Mouse (Mus musculus) CH12.LX (cell line): ENCODE measurements around the gene Zfp609. TPM values are rescaled to one million over a fixed set of nuclear protein-coding genes. Genes with fewer than 3 reads are reported as not detected.

Experiments used
- DNase-seq: peaks from one replicate; pipeline ENCODE4 v3.0.0-alpha.2; 2013; ENCODE audit errors: extremely low read depth
- H3K27ac ChIP-seq: 2 replicates; pipeline ENCODE4 v1.5.1; 2012; ENCODE audit warnings: low read depth, mild to moderate bottlenecking, control low read depth, moderate library complexity; ENCODE audit not compliant: insufficient read depth
- H3K27me3 ChIP-seq: replicated peaks from 2 replicates; pipeline ENCODE3; 2012; ENCODE audit warnings: inconsistent platforms
- H3K36me3 ChIP-seq, 2 experiments: replicated peaks in 1 of 2; 2 replicates each; pipeline versions ENCODE3 to v1.6.1; 2012; ENCODE audit warnings: inconsistent platforms in 1 of 2, low read length in 1 of 2, mild to moderate bottlenecking in 1 of 2, mixed read lengths in 1 of 2, moderate library complexity in 1 of 2; ENCODE audit not compliant: control insufficient read depth in 1 of 2, insufficient read depth in 1 of 2
- H3K4me1 ChIP-seq, 2 experiments: 2 replicates each; pipeline ENCODE4 v1.6.1; 2012; ENCODE audit warnings: inconsistent platforms in 1 of 2, moderate library complexity in 1 of 2; ENCODE audit not compliant: insufficient read depth in 2 of 2, control insufficient read depth in 1 of 2
- H3K4me2 ChIP-seq: 2 replicates; pipeline ENCODE4 v1.6.1; 2012; ENCODE audit warnings: low read depth, mild to moderate bottlenecking, control low read depth; ENCODE audit not compliant: poor library complexity, insufficient read depth, severe bottlenecking
- H3K4me3 ChIP-seq, 3 experiments: fragments of 150-350 bp in 1 of 3; sonication (generic) in 1 of 3; replicated peaks in 1 of 3; 2 replicates each; pipeline versions ENCODE3 to v1.5.1; 2011 to 2012; ENCODE audit warnings: low read depth in 2 of 3, low read length in 2 of 3, mild to moderate bottlenecking in 2 of 3, moderate library complexity in 2 of 3, control low read depth in 1 of 3, improper control_type of control experiment in 1 of 3, inconsistent platforms in 1 of 3, mixed read lengths in 1 of 3; ENCODE audit not compliant: poor library complexity in 1 of 3
- H3K79me2 ChIP-seq: replicated peaks from 2 replicates; pipeline ENCODE4 v1.6.1; 2012; ENCODE audit warnings: mild to moderate bottlenecking, moderate library complexity; ENCODE audit not compliant: control insufficient read depth, poor library complexity, insufficient read depth, severe bottlenecking; ENCODE audit errors: extremely low read depth
- H3K9ac ChIP-seq: 2 replicates; pipeline ENCODE4 v1.6.1; 2012; ENCODE audit warnings: low read depth, mild to moderate bottlenecking, control low read depth, moderate library complexity; ENCODE audit not compliant: insufficient read depth
- H3K9me3 ChIP-seq: replicated peaks from 2 replicates; pipeline ENCODE3; 2012; ENCODE audit warnings: low read length, inconsistent platforms, mixed read lengths
- BHLHE40 ChIP-seq: IDR thresholded peaks from 2 replicates; pipeline ENCODE4 v1.6.1; 2011; ENCODE audit warnings: mild to moderate bottlenecking, low read depth, low read length, improper control_type of control experiment
- CHD2 ChIP-seq: IDR thresholded peaks from 2 replicates; pipeline ENCODE4 v1.6.1; 2011; ENCODE audit warnings: low read length, improper control_type of control experiment
- CTCF ChIP-seq, 2 experiments: IDR thresholded peaks in 1 of 2; conservative IDR thresholded peaks in 1 of 2; 2 replicates each; pipeline ENCODE4 v1.5.1; 2011 to 2012; ENCODE audit warnings: low read depth in 2 of 2, low read length in 2 of 2, improper control_type of control experiment in 1 of 2, inconsistent platforms in 1 of 2, mild to moderate bottlenecking in 1 of 2, moderate library complexity in 1 of 2
- E2F4 ChIP-seq: IDR thresholded peaks from 2 replicates; pipeline ENCODE4 v1.6.1; 2011; ENCODE audit warnings: low read depth, low read length, improper control_type of control experiment; ENCODE audit not compliant: insufficient replicate concordance
- ELF1 ChIP-seq: IDR thresholded peaks from 2 replicates; pipeline ENCODE4 v1.6.1; 2014; ENCODE audit warnings: low read depth, mild to moderate bottlenecking, inconsistent platforms, low read length, improper control_type of control experiment
- EP300 ChIP-seq: IDR thresholded peaks from 2 replicates; pipeline ENCODE4 v1.6.1; 2011; ENCODE audit warnings: low read length, improper control_type of control experiment
- ETS1 ChIP-seq: conservative IDR thresholded peaks from 2 replicates; pipeline ENCODE4 v1.6.1; 2012; ENCODE audit warnings: low read depth, mild to moderate bottlenecking, inconsistent platforms, low read length, improper control_type of control experiment, moderate library complexity
- GABPA ChIP-seq: IDR thresholded peaks from 2 replicates; pipeline ENCODE4 v1.6.1; 2012; ENCODE audit warnings: low read depth, low read length, improper control_type of control experiment, inconsistent platforms; ENCODE audit not compliant: insufficient replicate concordance
- HCFC1 ChIP-seq: IDR thresholded peaks from 2 replicates; pipeline ENCODE4 v1.6.1; 2012; ENCODE audit warnings: low read depth, mild to moderate bottlenecking, inconsistent platforms, low read length, improper control_type of control experiment
- IRF4 ChIP-seq: IDR thresholded peaks from 2 replicates; pipeline ENCODE4 v1.6.1; 2014; ENCODE audit warnings: low read depth, mild to moderate bottlenecking, inconsistent platforms, low read length, improper control_type of control experiment
- JUND ChIP-seq: conservative IDR thresholded peaks from 2 replicates; pipeline ENCODE4 v1.6.1; 2011; ENCODE audit warnings: low read depth, low read length, improper control_type of control experiment
- MAFK ChIP-seq: IDR thresholded peaks from 2 replicates; pipeline ENCODE4 v1.6.1; 2011; ENCODE audit warnings: low read length, improper control_type of control experiment; ENCODE audit not compliant: insufficient replicate concordance
- MAX ChIP-seq: IDR thresholded peaks from 2 replicates; pipeline ENCODE4 v1.6.1; 2011; ENCODE audit warnings: low read length, improper control_type of control experiment
- MAZ ChIP-seq: IDR thresholded peaks from 2 replicates; pipeline ENCODE4 v1.6.1; 2012; ENCODE audit warnings: low read depth, mild to moderate bottlenecking, inconsistent platforms, low read length, improper control_type of control experiment, moderate library complexity
- MXI1 ChIP-seq: IDR thresholded peaks from 2 replicates; pipeline ENCODE4 v1.6.1; 2011; ENCODE audit warnings: mild to moderate bottlenecking, low read depth, low read length, improper control_type of control experiment
- NELFE ChIP-seq: IDR thresholded peaks from 2 replicates; pipeline ENCODE4 v1.6.1; 2011; ENCODE audit warnings: low read depth, low read length, improper control_type of control experiment
- PAX5 ChIP-seq: IDR thresholded peaks from 2 replicates; pipeline ENCODE4 v1.6.1; 2012; ENCODE audit warnings: low read length, inconsistent platforms, mixed read lengths
- POLR2A ChIP-seq: IDR thresholded peaks from 2 replicates; pipeline ENCODE4 v1.6.1; 2011; ENCODE audit warnings: low read depth, mild to moderate bottlenecking, improper control_type of control experiment, low read length
- RAD21 ChIP-seq: IDR thresholded peaks from 2 replicates; pipeline ENCODE4 v1.6.1; 2011; ENCODE audit warnings: low read depth, mild to moderate bottlenecking, low read length, improper control_type of control experiment, moderate library complexity
- RCOR1 ChIP-seq: conservative IDR thresholded peaks from 2 replicates; pipeline ENCODE4 v1.6.1; 2012; ENCODE audit warnings: low read depth, mild to moderate bottlenecking, inconsistent platforms, low read length, improper control_type of control experiment
- SIN3A ChIP-seq: IDR thresholded peaks from 2 replicates; pipeline ENCODE4 v1.6.1; 2012; ENCODE audit warnings: low read length, improper control_type of control experiment, inconsistent platforms
- TCF12 ChIP-seq: IDR thresholded peaks from 2 replicates; pipeline ENCODE4 v1.6.1; 2014; ENCODE audit warnings: low read depth, mild to moderate bottlenecking, inconsistent platforms, low read length, improper control_type of control experiment
- UBTF ChIP-seq: IDR thresholded peaks from 2 replicates; pipeline ENCODE4 v1.6.1; 2012; ENCODE audit warnings: low read depth, mild to moderate bottlenecking, inconsistent platforms, low read length, improper control_type of control experiment, moderate library complexity
- USF1 ChIP-seq: IDR thresholded peaks from 2 replicates; pipeline ENCODE4 v1.6.1; 2014; ENCODE audit warnings: low read depth, mild to moderate bottlenecking, inconsistent platforms, low read length, improper control_type of control experiment
- ZC3H11A ChIP-seq: IDR thresholded peaks from 2 replicates; pipeline ENCODE4 v1.6.1; 2012; ENCODE audit warnings: low read depth, mild to moderate bottlenecking, inconsistent platforms, low read length, improper control_type of control experiment
- ZMIZ1 ChIP-seq: IDR thresholded peaks from 2 replicates; pipeline ENCODE4 v1.6.1; 2012; ENCODE audit warnings: low read depth, mild to moderate bottlenecking, inconsistent platforms, low read length, improper control_type of control experiment
- dilution Hi-C: fragments of 300-500 bp; cut with MboI; formaldehyde crosslinking; loops from 2 replicates; pipeline ENCODE4 v1.14.3; 2020; ENCODE audit warnings: low sequenced_read_pairs; ENCODE audit not compliant: extremely low pct_unique_long_range_greater_than_20kb, extremely low pct_ligation_motif_present
- in situ Hi-C: fragments of 300-500 bp; cut with MboI; formaldehyde crosslinking; loops from 3 replicates; pipeline ENCODE4 v1.14.3; 2019; ENCODE audit warnings: low sequenced_read_pairs, low pct_ligation_motif_present, low pct_unique_long_range_greater_than_20kb, mixed read lengths
- polyA plus RNA-seq: library from polyadenylated mRNA; unstranded; fragments of >175 nt; gene quantifications from 2 replicates; pipeline ENCODE4 v1.2.1, GENCODE M21; 2012; ENCODE audit warnings: low read depth; ENCODE audit not compliant: insufficient read length
- total RNA-seq, 2 experiments: library from RNA; depleted of rRNA; stranded (reverse); fragments of 300-350 nt in 1 of 2; fragments of >200 nt in 1 of 2; gene quantifications; 2 replicates each; pipeline ENCODE4 v1.2.3; 2012 to 2014

Gene Zfp609
- total and polyA plus RNA-seq, 3 experiments = 1.2 to 15.4 (median 3.2) TPM

GRCm38 (mm10) chr9:65793086-65793485, 34.3 kb downstream of the Zfp609 start:
- Histone ChIP-seq H3K27me3 (no peaks in the 10 kb centered on the region), H3K79me2 (peaks cover 6% of the 10 kb centered on the region), H3K4me1 (peaks cover 0 to 19% of the 10 kb centered on the region in 2 experiments; a peak in 2 of 4 replicates), H3K4me2 (no peak overlapping the region), H3K36me3 (peaks cover 14 to 49% of the 10 kb centered on the region in 2 experiments), H3K9ac (no peak overlapping the region), H3K9me3 (no peaks in the 10 kb centered on the region), H3K27ac (no peak overlapping the region), H3K4me3 (no peak overlapping the region)
- TF ChIP-seq E2F4 (no peak), JUND (no peak), PAX5 (no peak), POLR2A (no peak), MAFK (no peak), EP300 (no peak), CHD2 (no peak), MAX (no peak), ELF1 (no peak), ETS1 (no peak), UBTF (no peak), TCF12 (no peak), RAD21 (no peak), SIN3A (no peak), RCOR1 (no peak), HCFC1 (no peak)
- no peak for DNase-seq
- in situ Hi-C loops (no loop called here), dilution Hi-C loops (no loop called here)

- H3K9ac ChIP-seq = no peak overlapping the region
- H3K9me3 ChIP-seq = no peaks in the 10 kb centered on the region
- no peaks in the 10 kb centered on the region for H3K27me3 ChIP-seq
- TF ChIP-seq USF1 (no peak), BHLHE40 (no peak), RCOR1 (no peak), GABPA (no peak), ZMIZ1 (no peak), ETS1 (no peak), CTCF (conservative IDR thresholded peaks at IDR 0.05 in 1 of 2, IDR thresholded peaks at IDR 0.05 in 1 of 2; ENCODE audit: low read depth in 2 of 2, low read length in 2 of 2) (no peak), E2F4 (no peak), ELF1 (no peak), CHD2 (no peak), IRF4 (no peak), MAZ (no peak), HCFC1 (no peak), ZC3H11A (no peak), MXI1 (no peak), NELFE (no peak)
- H3K4me1 ChIP-seq = peaks cover 4 to 32% of the 10 kb centered on the region in 2 experiments
- H3K4me3 ChIP-seq = no peak overlapping the region
- no peak overlapping the region for H3K4me2 ChIP-seq
- dilution Hi-C loops = no loop called here
- H3K27ac ChIP-seq = no peak overlapping the region
- H3K79me2 ChIP-seq = peaks cover 10% of the 10 kb centered on the region
- no peak for DNase-seq
- in situ Hi-C loops = no loop called here
- peaks cover 14 to 49% of the 10 kb centered on the region in 2 experiments for H3K36me3 ChIP-seq
Measured at GRCm38 (mm10) chr9:65791846-65792245, 35.5 kb downstream of the Zfp609 start.
